Mouse (Mus musculus) liver, adult 2 months (tissue): ENCODE data around the gene Fto. TPM values are rescaled to one million over a fixed set of nuclear protein-coding genes. Genes with fewer than 3 reads are reported as not detected.

Source experiments
- DNase-seq: peaks from one replicate; pipeline ENCODE4 v3.0.0-alpha.2; 2011; ENCODE audit warnings: low read depth, low spot score; ENCODE audit errors: extremely low read depth
- H3K27ac ChIP-seq: fragments of 200-500 bp; replicated peaks from 2 replicates; pipeline ENCODE4 v1.5.1; 2012; ENCODE audit warnings: low read depth, mild to moderate bottlenecking, control low read depth, inconsistent platforms, low read length; ENCODE audit not compliant: insufficient read depth
- H3K27me3 ChIP-seq: fragments of 200-500 bp; 2 replicates; pipeline ENCODE4 v1.6.1; 2012; ENCODE audit warnings: mild to moderate bottlenecking, moderate library complexity, low read length, inconsistent platforms; ENCODE audit not compliant: control insufficient read depth, insufficient read depth
- H3K36me3 ChIP-seq: fragments of 200-500 bp; 2 replicates; pipeline ENCODE4 v1.6.1; 2012; ENCODE audit warnings: low read length, inconsistent platforms; ENCODE audit not compliant: control insufficient read depth, insufficient read depth
- H3K4me1 ChIP-seq: fragments of 200-500 bp; 2 replicates; pipeline ENCODE4 v1.6.1; 2011; ENCODE audit warnings: low read length; ENCODE audit not compliant: control insufficient read depth, insufficient read depth
- H3K4me3 ChIP-seq: fragments of 200-500 bp; 2 replicates; pipeline ENCODE4 v1.5.1; 2011; ENCODE audit warnings: low read depth, mild to moderate bottlenecking, control low read depth, low read length, moderate library complexity; ENCODE audit not compliant: insufficient read depth
- H3K79me2 ChIP-seq: fragments of 200-500 bp; 2 replicates; pipeline ENCODE4 v1.6.1; 2012; ENCODE audit warnings: inconsistent platforms, mild to moderate bottlenecking, low read length, moderate library complexity; ENCODE audit not compliant: control insufficient read depth, insufficient read depth
- H3K9ac ChIP-seq: fragments of 200-500 bp; 2 replicates; pipeline ENCODE4 v1.6.1; 2012; ENCODE audit warnings: low read depth, mild to moderate bottlenecking, control low read depth, inconsistent platforms, low read length
- CTCF ChIP-seq: fragments of 200-500 bp; IDR thresholded peaks from 2 replicates; pipeline ENCODE4 v1.5.1; 2011; ENCODE audit warnings: low read depth, low read length, control low read depth
- POLR2A ChIP-seq: fragments of 200-500 bp; IDR thresholded peaks from 2 replicates; pipeline ENCODE4 v1.6.1; 2011; ENCODE audit warnings: low read length, control low read depth; ENCODE audit not compliant: insufficient read depth; ENCODE audit errors: extremely low read depth
- WGBS: fragments of 180-500 bp; shearing (Covaris S2); methylation state at CpG from one replicate; pipeline ENCODE4 v1.1.7; 2018; 5-methylcytosine and 5-hydroxymethylcytosine counted together
- polyA plus RNA-seq: library from polyadenylated mRNA; depleted of rRNA; stranded (reverse); fragments of >200 nt; gene quantifications from 2 replicates; pipeline ENCODE4 v1.2.3, GENCODE M21; 2012
- total RNA-seq: library from RNA; depleted of rRNA; stranded (reverse); fragments of >200 nt; gene quantifications from 2 replicates; pipeline ENCODE4 v1.2.3, GENCODE M21; 2014

Gene Fto
- total and polyA plus RNA-seq, 2 experiments = 14.1 to 15.6 TPM

GRCm38 (mm10) chr8:91615196-91615595 is 301.9 kb downstream of the Fto start:
- H3K79me2 ChIP-seq = no peaks in the 10 kb centered on the region

GRCm38 (mm10) chr8:91615781-91616683 is 302.7 kb downstream of the Fto start:
- Histone ChIP-seq H3K27ac (no peak overlapping the region), H3K27me3 (no peaks in the 10 kb centered on the region), H3K4me3 (no peak overlapping the region), H3K4me1 (no peaks in the 10 kb centered on the region), H3K9ac (no peak overlapping the region), H3K79me2 (no peaks in the 10 kb centered on the region), H3K36me3 (no peaks in the 10 kb centered on the region)
- TF ChIP-seq POLR2A = no peak
- no peak for TF ChIP-seq CTCF
- no peak for DNase-seq
- WGBS = 93% methylated on average over 11 of the region's 11 CpGs

More at GRCm38 (mm10) chr8:91615196-91615595, 301.9 kb downstream of the Fto start:
- no peaks in the 10 kb centered on the region for H3K27me3 ChIP-seq
- no peak overlapping the region for H3K4me3 ChIP-seq
- no peak overlapping the region for H3K27ac ChIP-seq
- H3K9ac ChIP-seq = no peak overlapping the region
- WGBS = 92% methylated on average over 8 of the region's 8 CpGs
- no peaks in the 10 kb centered on the region for H3K4me1 ChIP-seq
- no peaks in the 10 kb centered on the region for H3K36me3 ChIP-seq
- no peak for DNase-seq
- TF ChIP-seq POLR2A (no peak), CTCF (no peak)

DNA sequence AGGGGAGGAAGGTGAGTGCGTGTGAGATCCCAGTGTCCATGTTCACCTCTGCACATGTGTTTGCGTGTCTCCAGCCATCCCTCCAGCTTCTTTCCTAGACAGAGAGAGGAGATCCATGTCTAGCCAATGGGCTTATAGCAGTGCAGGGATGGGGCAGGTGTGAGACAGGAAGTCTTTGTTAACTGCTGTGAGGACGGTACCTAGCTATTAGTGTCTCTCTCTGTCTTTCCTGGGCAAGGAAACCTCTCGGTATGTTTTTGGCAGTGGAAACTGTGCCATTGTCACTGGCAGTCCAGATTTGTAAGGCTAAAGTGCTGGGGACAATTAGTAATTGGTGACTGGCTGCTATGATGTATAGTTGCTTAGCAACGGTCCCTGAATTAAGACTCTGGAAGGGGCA is 304.4 kb downstream of the Fto start:
- TF ChIP-seq POLR2A (no peak), CTCF (no peak)
- no peaks in the 10 kb centered on the region for H3K36me3 ChIP-seq
- H3K79me2 ChIP-seq = no peaks in the 10 kb centered on the region
- H3K27me3 ChIP-seq = no peaks in the 10 kb centered on the region
- H3K27ac ChIP-seq = no peak overlapping the region
- H3K4me3 ChIP-seq = no peak overlapping the region
- WGBS = 92% methylated on average over 5 of the region's 5 CpGs
- H3K9ac ChIP-seq = no peak overlapping the region
- no peaks in the 10 kb centered on the region for H3K4me1 ChIP-seq
- no peak for DNase-seq

DNA sequence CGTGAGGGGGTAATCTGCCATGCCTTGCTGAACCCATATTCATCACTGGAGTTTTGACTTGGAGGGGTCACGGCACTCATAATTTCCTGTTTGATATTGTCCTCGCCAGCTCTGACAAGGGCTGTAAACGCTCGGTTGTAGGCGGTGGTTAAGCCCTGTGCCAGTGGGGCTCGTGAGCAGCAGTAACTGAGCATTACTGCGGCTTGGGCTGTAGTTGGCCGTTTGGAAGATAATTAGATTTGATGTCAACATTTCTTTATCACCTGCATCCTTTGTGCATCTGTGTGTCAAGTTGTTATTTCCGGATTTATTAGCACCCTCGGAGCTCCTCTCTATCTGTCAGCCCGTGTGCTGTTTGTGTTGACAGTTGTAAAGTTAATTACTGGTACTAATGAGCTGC is 309.4 kb downstream of the Fto start:
- H3K9ac ChIP-seq = no peak overlapping the region
- no peak overlapping the region for H3K27ac ChIP-seq
- WGBS = 81% methylated on average over 12 of the region's 12 CpGs
- no peaks in the 10 kb centered on the region for H3K4me1 ChIP-seq
- H3K4me3 ChIP-seq = no peak overlapping the region
- H3K79me2 ChIP-seq = no peaks in the 10 kb centered on the region
- no peaks in the 10 kb centered on the region for H3K36me3 ChIP-seq
- no peak for DNase-seq
- H3K27me3 ChIP-seq = no peaks in the 10 kb centered on the region
- TF ChIP-seq CTCF (no peak), POLR2A (no peak)

DNA sequence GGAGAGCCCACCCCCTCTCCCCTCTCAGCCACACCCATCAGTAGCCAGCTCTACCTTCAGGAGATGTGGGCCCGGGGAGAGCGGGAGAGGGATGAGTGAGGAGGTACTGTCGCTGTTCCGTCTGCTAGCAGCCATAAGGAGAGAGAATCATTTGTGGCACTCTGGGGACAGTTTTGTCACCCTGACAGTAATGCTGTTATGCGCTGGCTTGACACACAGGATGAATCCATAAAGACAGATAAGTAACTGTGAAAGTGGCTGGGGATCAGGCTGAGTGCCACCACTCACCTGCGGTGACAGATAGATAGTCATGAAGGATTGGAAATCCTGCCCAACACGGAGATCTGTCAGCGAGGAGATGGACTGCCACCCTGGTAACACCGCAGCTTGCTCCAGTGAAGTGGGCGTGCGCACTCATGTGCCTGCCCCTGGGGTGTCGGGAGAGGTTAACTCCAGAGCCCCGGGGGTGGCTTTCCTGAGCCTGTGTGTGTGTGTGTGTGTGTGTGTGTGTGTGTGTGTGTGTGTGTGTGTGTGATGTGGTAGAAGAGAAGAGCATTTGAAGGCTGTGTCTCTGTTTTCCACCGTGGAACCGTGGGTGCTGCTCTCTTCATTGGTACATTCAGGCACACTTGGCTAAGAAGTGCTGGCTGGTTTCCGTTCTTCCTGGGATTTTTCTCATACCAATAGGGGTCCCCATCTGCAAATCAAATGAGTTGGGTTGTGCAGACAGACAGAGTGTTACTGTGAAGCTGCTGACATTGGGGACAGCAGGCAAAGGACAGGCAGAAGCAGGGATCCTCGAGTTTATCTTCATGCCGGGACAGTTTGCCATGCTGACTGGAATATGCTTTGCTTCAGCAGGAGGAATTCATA is 312.6 kb downstream of the Fto start:
- H3K4me3 ChIP-seq = no peak overlapping the region
- H3K27me3 ChIP-seq = no peaks in the 10 kb centered on the region
- DNase-seq = no peak
- no peak overlapping the region for H3K9ac ChIP-seq
- H3K4me1 ChIP-seq = no peaks in the 10 kb centered on the region
- no peaks in the 10 kb centered on the region for H3K36me3 ChIP-seq
- WGBS = 79% methylated on average over 18 of the region's 18 CpGs
- TF ChIP-seq CTCF (no peak), POLR2A (no peak)
- H3K27ac ChIP-seq = no peak overlapping the region
- H3K79me2 ChIP-seq = no peaks in the 10 kb centered on the region
